Mouse (Mus musculus) small intestine, adult 2 months (tissue): ENCODE measurements around the gene Sh3tc1. TPM values are rescaled to one million over a fixed set of nuclear protein-coding genes. Genes with fewer than 3 reads are reported as not detected.
A peak's percentile ranks its signal among the peaks of the same experiment; 100 is the strongest.

Experiments used
- H3K27ac ChIP-seq: fragments of 200-500 bp; 2 replicates; pipeline ENCODE4 v1.5.1; 2012; ENCODE audit warnings: low read depth, low read length, control low read depth, inconsistent platforms; ENCODE audit not compliant: insufficient read depth
- H3K27me3 ChIP-seq: fragments of 200-500 bp; 2 replicates; pipeline ENCODE4 v1.6.1; 2012; ENCODE audit warnings: mild to moderate bottlenecking, moderate library complexity, low read length, inconsistent platforms; ENCODE audit not compliant: control insufficient read depth, insufficient read depth
- H3K36me3 ChIP-seq: fragments of 200-500 bp; 2 replicates; pipeline ENCODE4 v1.6.1; 2012; ENCODE audit warnings: mild to moderate bottlenecking, low read length, control low read depth, inconsistent platforms; ENCODE audit not compliant: control insufficient read depth, insufficient read depth
- H3K4me1 ChIP-seq: fragments of 200-500 bp; 2 replicates; pipeline ENCODE4 v1.6.1; 2012; ENCODE audit warnings: low read length, inconsistent platforms, mixed read lengths; ENCODE audit not compliant: control insufficient read depth, insufficient read depth, insufficient read length
- H3K4me3 ChIP-seq: fragments of 200-500 bp; 2 replicates; pipeline ENCODE4 v1.5.1; 2012; ENCODE audit warnings: low read depth, mild to moderate bottlenecking, control low read depth, inconsistent platforms, low read length, moderate library complexity
- CTCF ChIP-seq: fragments of 200-500 bp; IDR thresholded peaks from 2 replicates; pipeline ENCODE4 v1.5.1; 2012; ENCODE audit warnings: low read depth, mild to moderate bottlenecking, control low read depth, inconsistent platforms, low read length, moderate library complexity, mixed read lengths; ENCODE audit not compliant: insufficient replicate concordance, insufficient read length; ENCODE audit errors: extremely low read depth
- POLR2A ChIP-seq: fragments of 200-500 bp; IDR thresholded peaks from 2 replicates; pipeline ENCODE4 v1.6.1; 2012; ENCODE audit warnings: low read depth, mild to moderate bottlenecking, control low read depth, inconsistent platforms, low read length, moderate library complexity
- WGBS: fragments of 180-500 bp; shearing (Covaris S2); methylation state at CpG from one replicate; pipeline ENCODE4 v1.1.7; 2018; 5-methylcytosine and 5-hydroxymethylcytosine counted together
- polyA plus RNA-seq: library from polyadenylated mRNA; depleted of rRNA; stranded (reverse); fragments of >200 nt; gene quantifications from 2 replicates; pipeline ENCODE4 v1.2.3, GENCODE M21; 2012

The Sh3tc1 gene
- polyA plus RNA-seq, 1 experiment, result 7.7 TPM

DNA sequence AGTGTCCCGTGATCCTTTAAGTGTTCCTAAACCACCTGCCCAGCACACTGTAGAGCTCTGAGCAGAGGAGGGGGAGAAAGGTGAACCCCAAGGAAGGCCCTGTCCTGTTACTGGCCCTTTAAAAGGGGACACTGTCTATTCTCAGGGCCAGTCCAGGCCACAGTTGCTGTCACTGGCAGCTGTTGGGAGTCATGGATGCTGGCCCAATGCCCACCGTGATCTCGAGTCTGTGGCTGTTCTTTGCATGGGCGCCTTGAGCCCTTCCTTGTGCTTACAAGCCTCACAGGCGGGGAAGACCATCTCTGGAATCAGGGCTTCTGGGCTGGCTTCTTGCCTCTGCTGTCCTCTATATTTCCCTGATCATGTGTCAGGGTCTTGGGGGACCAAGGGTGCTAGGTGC lies 22.6 kb upstream of the Sh3tc1 start:
- no peak overlapping the region for H3K27ac ChIP-seq
- H3K27me3 ChIP-seq, result peaks cover 4% of the 10 kb centered on the region; the same call in 1 of the 2 replicates
- H3K4me1 ChIP-seq, result peaks cover 2% of the 10 kb centered on the region; the same call in 1 of the 2 replicates
- WGBS, result 50% methylated on average over 5 of the region's 5 CpGs
- TF ChIP-seq CTCF (no peak), POLR2A (no peak)
- H3K36me3 ChIP-seq, result no peaks in the 10 kb centered on the region
- H3K4me3 ChIP-seq, result no peak overlapping the region

DNA sequence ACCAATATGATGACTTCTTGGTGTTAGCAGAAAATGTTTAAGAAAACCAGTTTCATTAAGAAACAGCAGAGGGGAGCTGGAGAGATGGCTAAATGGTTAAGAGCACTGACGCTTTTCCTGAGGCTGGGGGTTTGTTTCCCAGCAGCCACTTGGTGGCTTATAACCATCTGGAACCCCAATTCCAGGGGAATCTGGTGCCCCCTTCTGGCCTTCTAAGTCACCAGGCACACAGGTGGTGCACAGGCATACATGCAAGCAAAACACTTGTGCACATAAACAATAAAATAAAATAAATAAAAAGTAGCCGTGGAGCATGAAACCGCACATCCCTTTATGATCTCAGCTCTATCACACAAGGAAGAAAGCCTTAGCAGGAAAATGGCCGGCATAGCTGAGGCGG lies 21.5 kb upstream of the Sh3tc1 start:
- H3K4me3 ChIP-seq, result no peak overlapping the region
- TF ChIP-seq POLR2A (no peak), CTCF (no peak)
- H3K27me3 ChIP-seq, result peaks cover 4% of the 10 kb centered on the region; the same call in 1 of the 2 replicates
- no peaks in the 10 kb centered on the region for H3K36me3 ChIP-seq
- peaks cover 7% of the 10 kb centered on the region for H3K4me1 ChIP-seq
- WGBS, result 75% methylated on average over 5 of the region's 5 CpGs
- H3K27ac ChIP-seq, result no peak overlapping the region

DNA sequence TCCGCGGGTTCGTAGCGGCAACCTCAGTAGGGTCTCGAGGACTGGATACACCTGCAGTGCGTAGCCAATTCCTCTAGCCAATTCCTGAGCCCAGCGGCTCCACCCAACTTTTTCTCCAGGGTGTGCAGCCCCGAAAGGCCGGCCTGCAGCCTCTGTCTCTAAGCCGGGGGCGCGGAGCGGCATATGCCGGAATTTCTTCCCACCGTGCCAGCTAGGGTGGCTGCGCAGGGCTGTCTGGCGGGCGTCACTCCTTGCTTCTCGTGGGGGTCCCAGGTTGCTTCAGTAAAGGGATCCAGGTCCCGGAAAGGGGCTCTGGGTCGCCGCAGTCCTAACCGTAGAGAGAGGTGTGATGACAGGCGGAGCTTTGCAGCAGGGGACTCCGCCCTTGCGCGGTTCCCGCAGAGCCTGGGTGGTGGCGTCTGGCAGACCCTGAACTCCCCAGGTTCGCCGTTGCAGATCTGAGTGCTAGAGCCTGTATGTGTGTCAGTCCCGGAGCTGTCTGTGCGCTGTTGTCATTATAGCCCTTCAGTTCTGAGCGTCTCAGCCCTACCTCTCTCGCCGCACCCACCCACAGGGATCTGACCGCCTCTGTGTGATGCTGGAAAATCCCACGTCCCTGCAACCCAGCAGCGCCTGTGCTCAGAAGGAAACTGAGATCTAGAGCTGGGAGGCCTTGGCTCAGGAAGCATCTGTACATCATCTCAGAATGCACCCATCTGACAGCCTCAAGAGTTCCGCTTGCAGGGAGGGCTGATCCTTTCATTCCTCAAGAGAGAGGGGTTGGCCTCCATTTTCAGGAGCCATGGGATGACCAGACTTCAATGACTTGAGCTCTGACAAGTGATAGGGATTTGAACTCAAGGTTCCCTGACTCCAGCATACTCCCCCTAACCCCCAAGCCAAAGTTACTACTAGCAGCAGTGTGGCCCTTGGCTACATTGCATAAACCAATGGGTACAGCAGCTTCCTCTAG lies 18.6 kb upstream of the Sh3tc1 start:
- TF ChIP-seq POLR2A (no peak; the same call in 1 of the 2 replicates), CTCF (no peak)
- Histone ChIP-seq H3K27ac (no peak overlapping the region), H3K27me3 (peaks cover 4% of the 10 kb centered on the region; the same call in 1 of the 2 replicates), H3K36me3 (no peaks in the 10 kb centered on the region), H3K4me1 (peaks cover 7% of the 10 kb centered on the region), H3K4me3 (peak overlapping the region; percentile 65)
- 3% methylated on average over 40 of the region's 40 CpGs for WGBS

DNA sequence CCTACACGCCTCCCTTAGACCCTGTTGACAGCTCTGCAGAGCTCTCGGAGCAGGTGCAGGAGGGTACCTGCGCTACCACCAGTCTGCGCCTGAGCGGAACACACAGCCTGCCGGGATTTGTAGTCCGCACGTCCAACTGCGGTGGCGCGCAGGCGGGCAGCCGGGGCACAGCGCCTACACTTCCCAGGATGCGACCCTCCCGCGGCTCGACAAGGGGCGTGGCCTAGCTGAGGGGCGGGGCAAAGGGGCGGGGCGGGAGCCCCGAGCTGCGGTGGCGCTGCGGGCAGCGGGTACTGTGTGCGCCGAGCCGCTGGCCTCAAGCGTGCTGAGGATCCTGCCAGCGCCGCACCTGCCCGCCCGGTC lies 17.8 kb upstream of the Sh3tc1 start, which contains the start of gene Ablim2:
TSS of gene Ablim2 (plus strand) at position 242 of the 363 bp plus-strand sequence.
- WGBS, result under 1% methylated on average over 34 of the region's 35 CpGs

DNA sequence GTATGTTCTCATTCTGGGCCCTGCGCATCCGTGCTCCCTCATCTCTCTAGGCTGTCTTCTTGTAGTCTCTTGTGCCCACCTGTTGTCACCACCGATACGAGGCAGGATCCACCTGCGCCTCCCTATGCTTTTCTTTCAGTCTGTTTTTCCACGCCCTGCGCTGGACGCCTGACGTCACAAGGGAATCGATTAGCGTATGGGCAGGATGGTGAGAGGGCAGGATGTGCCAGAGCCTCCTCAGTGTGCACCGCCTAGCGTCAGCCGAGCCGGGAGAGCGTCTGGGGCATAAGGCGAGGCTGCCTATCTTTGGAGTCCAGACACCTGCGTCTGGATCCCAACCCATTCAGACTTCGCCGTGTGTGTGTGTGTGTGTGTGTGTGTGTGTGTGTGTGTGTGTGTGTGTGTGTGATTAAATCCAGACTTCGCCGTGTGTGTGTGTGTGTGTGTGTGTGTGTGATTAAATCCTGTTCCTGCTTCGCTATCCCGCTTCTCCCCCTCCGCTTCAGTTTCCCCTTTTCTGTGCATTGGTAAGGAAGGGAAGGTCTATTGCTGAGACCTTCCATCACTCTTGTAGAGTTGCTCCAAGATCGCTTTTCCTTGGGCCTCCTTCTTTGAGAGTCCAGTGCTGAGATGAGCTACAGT lies 17.3 kb upstream of the Sh3tc1 start:
- Histone ChIP-seq H3K4me1 (peaks cover 7% of the 10 kb centered on the region), H3K27ac (peak overlapping the region; percentile 57), H3K27me3 (peaks cover 4% of the 10 kb centered on the region; the same call in 1 of the 2 replicates), H3K4me3 (peak overlapping the region; percentile 65), H3K36me3 (no peaks in the 10 kb centered on the region)
- TF ChIP-seq CTCF (no peak; the same call in 1 of the 2 replicates), POLR2A (no peak; the same call in 1 of the 2 replicates)
- WGBS, result 4% methylated on average over 25 of the region's 26 CpGs

More for the DNA sequence above, 17.8 kb upstream of the Sh3tc1 start, which contains the start of gene Ablim2:
- peak within 1 kb of the TSS; percentile 57 for H3K27ac ChIP-seq
- H3K4me1 ChIP-seq, result peaks cover 7% of the 10 kb centered on the region
- no peaks in the 10 kb centered on the region for H3K36me3 ChIP-seq
- peaks cover 4% of the 10 kb centered on the region; the same call in 1 of the 2 replicates for H3K27me3 ChIP-seq
- TF ChIP-seq CTCF, result no peak
- TF ChIP-seq POLR2A, result no peak
- peak within 1 kb of the TSS; percentile 65 for H3K4me3 ChIP-seq

DNA sequence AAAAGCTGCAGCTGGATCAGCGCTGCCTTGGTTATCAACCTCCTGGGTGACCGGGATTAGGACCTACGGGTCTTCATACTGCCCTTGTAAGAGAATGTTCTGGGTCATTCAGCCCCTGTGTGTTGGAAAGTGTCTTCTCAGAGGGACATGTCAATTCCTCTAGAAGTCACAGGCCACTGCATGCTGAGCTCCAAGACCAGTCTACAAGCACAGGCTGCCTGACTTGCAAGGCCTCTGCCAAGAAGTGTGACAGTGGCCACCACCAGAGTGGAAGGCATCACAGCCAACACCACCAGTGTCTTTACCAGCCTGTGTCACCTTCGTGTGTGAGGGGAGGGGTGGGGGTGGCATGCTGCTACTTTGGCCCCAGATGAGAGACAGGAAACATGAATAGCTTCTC lies 16.2 kb upstream of the Sh3tc1 start:
- no peaks in the 10 kb centered on the region for H3K36me3 ChIP-seq
- 81% methylated on average over 4 of the region's 4 CpGs for WGBS

More for the DNA sequence above, 16.2 kb upstream of the Sh3tc1 start:
- Histone ChIP-seq H3K4me3 (no peak overlapping the region), H3K27me3 (peaks cover 4% of the 10 kb centered on the region; the same call in 1 of the 2 replicates), H3K4me1 (peaks cover 7% of the 10 kb centered on the region), H3K27ac (no peak overlapping the region)
- no peak for TF ChIP-seq CTCF
- no peak for TF ChIP-seq POLR2A
